Mouse (Mus musculus) c-Kit-positive CD71-positive TER-119-negative erythroid progenitor cells, embryonic 14.5 days (primary cell): ENCODE results near the gene Ap2b1.
"Not testable (repeated sequence)": the region's sequence is repeated elsewhere in the genome, so short reads cannot be mapped to it uniquely, and the experiment has no call there.

Experiments
- DNase-seq: peaks from one replicate; pipeline ENCODE4 v3.0.0-alpha.2; 2013; ENCODE audit warnings: low read depth

Gene Ap2b1

GRCm38 (mm10) chr11:83298225-83299195, at the start of gene Ap2b1:
TSS of gene Ap2b1 (plus strand) at chr11:83299024.
- peak; percentile 89 for DNase-seq

GRCm38 (mm10) chr11:83257211-83257610, 41.6 kb upstream of the Ap2b1 start:
- DNase-seq: not testable (repeated sequence)

GRCm38 (mm10) chr11:83262673-83263072, 36.2 kb upstream of the Ap2b1 start:
- DNase-seq: peak; percentile 73

GRCm38 (mm10) chr11:83263146-83263545, 35.7 kb upstream of the Ap2b1 start:
- peak; percentile 50 for DNase-seq

GRCm38 (mm10) chr11:83270842-83271150, 28.0 kb upstream of the Ap2b1 start:
- DNase-seq: no peak

DNA sequence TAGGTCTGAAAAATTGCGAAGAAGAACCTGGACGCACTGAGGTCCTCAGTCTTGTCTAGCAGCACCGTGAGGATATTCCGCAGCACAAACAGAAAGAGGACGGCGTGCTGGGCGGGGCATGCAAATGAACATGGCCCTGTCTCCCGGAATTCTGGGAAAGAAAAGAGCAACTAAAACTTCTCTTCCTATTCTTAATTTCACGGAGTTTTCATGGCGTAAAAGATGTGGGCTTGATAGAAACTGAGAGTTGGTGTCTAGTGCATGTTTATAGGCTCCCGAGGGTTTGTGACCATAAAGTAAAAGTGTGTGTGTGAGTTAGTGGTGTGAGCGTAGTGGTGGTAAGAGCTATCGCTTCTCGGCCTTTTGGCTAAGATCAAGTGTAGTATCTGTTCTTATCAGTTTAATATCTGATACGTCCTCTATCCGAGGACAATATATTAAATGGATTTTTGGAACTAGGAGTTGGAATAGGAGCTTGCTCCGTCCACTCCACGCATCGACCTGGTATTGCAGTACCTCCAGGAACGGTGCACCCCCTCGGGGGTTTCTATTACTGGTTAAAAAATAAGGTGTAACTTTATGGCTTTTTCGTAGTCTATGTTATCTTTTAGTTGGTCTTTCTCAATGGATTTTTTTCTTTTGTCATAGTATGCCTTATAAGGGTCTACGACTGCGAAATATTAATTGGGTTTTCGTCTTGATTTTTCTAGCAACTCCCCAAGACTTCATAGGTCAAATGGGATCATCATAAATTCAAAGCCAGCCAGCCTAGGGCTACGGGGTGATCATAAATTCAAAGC, 27.5 kb upstream of the Ap2b1 start:
- DNase-seq: peak; percentile 76

GRCm38 (mm10) chr11:83271951-83272843, 26.6 kb upstream of the Ap2b1 start:
- peak; percentile 57 for DNase-seq

DNA sequence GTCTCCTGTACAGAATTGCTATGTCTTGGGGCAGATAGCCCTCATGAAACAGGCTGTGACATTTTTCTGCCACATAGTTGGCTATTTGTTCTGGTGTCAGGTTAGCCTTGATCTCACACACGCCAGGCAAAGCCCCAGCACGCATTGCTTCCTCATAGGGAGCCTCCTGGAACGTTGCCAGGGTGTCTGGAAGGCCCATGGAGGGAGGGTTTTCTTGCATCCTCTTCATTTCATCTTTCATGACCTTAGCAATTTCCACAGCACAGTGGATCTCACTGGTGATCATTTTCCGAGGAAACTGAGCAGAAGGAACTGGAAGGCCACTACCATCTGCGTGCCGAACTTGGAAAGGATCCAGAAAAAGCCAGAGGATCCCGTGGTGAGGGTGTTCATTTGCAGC, 22.6 kb upstream of the Ap2b1 start:
- DNase-seq: no peak

GRCm38 (mm10) chr11:83279024-83279423, 19.8 kb upstream of the Ap2b1 start:
- no peak for DNase-seq

GRCm38 (mm10) chr11:83279691-83280090, 19.1 kb upstream of the Ap2b1 start:
- no peak for DNase-seq

DNA sequence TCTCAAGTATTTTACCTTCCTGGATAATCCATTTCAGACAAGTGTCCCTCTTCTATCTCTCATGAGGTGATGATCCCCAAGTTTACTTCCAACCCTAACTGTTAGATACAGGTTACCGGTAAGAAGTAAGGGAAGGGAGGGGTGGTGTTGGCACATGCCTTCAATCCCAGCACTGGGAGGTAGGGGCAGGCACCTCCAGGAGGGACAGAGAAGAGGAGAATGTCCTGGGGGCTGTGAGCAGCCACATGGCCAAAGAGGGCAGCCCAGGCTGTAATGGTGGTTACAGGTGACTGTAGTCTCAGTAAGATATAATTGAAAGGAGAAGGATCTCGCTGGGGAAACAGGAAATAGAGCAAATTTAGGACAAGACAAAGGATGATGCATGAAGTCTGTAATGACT, 16.7 kb upstream of the Ap2b1 start:
- no peak for DNase-seq

DNA sequence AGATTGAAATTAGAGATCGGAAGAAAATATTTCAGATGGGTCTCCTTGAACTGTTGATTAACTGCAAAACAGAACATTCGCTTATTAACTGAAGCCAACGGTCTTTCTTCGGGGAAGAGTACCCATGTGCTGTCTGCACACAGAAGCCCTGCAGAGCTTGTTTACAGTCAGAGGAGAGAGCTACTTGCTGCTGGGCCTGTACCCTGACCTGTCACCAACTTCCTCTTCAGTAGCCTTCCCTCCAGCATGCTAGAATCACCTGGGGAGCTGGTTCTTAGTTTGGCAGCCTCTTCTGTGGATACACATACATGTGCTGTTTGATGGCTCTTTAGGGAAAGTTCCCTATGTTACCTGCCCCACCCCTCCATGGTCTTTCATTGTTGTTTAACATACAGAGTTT, 13.2 kb upstream of the Ap2b1 start:
- DNase-seq: no peak

DNA sequence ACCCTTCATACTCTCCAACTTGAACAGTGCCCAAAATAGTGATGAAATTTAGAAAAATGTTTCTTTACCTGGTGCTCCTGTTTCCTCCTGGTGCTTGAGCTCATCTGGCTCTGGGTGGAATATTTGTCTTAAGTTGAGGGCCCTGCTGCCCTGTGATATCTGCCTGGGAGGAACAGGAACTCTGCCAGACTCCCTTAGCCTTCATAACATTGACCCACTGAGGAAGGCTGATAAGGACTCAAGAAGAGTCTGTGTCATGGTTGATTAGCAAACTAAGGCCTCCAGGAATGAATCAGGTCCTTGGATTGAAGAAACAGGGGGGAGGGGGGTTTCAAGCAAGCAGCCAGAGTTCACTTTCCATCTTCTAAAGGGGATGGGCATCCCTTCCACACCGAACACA, 12.3 kb upstream of the Ap2b1 start, which contains the start of gene Slfn14:
Slfn14 (minus strand) TSS at position 161 of the 400 bp plus-strand sequence.
- peak; percentile 83 for DNase-seq

DNA sequence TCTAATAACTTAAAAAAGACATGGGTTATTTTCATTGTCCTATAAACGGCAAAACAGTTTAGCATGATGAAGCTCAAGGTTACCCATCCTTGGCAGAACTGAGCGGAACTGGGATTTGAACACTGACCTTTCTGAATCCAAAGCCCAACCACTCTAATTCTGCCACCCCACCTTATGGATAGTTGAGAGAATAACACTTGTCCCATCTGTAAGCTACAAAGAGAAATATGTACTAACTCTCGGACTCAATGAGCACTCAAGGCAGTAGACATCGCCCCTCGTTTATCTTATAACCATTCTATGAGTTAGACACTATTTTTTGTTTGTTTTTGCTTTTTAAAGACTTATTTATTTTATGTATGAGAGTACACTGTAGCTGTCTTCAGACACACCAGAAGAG, 9.8 kb upstream of the Ap2b1 start:
- no peak for DNase-seq

DNA sequence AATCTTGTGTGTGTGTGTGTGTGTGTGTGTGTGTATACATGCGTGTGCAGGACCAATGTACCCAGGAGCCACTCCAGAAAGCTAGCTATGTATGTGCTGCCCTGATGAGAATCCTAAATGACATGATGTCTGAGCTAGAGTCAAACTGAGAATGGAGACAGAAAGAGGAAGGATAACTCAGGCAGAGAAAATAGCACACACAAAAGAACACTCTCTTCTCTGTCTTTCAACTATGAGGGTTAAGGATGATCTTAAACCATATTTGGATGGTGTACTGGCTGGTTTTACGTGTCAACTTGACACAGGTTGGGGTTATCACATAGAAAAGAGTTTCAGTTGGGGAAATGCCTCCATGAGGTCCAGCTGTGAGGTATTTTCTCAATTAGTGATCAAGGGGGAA, 9.2 kb upstream of the Ap2b1 start:
- DNase-seq: no peak

DNA sequence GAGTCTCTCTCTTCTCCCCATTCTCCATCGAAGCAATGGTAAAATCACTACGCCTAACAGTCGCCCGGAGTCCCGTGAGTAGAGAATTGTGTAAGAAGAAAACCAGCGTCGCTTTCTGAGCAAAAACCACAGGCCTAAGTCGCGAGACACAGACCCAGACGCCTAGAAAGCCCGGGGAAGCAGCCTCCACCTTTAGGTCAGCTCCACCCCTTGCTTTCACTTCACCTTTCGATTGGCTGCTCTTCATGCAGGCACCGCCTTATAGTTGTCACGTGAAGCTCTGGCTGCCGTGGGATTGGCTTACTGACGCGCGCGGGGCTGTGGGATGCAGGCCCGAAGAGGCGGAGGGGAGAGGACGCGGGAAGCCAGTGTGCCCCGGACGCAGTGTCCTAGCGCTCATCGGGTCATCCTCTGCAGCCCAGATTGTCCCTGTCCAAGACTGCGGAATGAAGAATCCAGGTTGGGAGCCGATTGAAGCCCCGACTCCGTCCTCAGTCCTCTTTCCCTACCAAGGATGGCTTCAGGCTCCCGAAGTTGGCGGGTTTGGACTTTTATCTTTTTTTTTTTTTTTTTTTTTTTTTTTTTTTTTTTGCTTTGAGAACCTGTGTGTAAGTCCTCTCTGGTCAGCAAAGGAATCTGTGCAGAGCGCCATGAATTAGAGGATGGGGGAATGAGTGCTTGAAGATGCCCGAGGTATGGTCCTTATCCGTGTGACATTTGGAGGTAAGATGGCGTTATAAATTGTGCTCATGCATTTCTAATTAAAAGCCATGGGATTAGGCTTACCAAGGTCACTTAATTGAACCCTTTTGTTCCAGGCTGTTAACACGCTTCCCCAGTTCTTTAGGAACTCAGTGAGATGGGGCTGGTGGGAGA, 7.2 kb upstream of the Ap2b1 start:
- DNase-seq: peak; percentile 94

DNA sequence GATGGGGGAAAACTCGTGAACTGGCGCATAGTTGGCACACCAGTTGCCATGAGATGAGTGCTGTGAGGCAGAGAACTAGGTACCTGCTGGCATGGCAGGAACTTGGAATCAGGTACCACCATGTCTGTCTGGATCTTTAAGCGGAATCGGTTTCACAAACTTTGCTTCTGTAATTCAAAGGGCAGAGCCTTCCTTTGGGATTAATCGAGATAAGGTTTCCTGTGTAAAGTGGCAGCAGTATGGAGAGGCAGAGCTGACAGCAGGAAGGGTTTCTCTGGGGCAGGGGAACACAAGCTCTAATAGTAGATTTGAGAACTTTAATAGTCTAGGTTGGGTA, 6.6 kb upstream of the Ap2b1 start:
- no peak for DNase-seq

DNA sequence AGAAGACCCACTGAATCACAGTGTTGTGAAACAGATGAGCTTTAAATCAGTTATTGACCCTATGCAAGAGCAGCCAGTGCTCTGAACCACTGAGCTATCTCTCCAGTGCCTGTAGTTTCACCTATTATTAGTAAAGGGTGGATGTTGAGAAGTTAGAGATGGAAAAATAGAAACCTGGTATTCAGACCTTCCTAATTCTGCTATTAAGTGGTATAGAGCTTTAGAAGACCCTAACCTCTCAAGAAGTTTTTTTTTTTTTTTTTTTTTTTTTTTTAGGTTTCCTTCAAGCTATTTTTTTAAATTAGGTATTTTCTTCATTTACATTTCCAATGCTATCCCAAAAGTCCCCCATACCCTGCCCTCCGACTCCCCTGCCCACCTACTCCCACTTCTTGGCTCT, 5.6 kb upstream of the Ap2b1 start:
- no peak for DNase-seq

GRCm38 (mm10) chr11:83294133-83294532, 4.7 kb upstream of the Ap2b1 start:
- DNase-seq: no peak

- peak; percentile 46 for DNase-seq
Observed at GRCm38 (mm10) chr11:83297816-83298215, 1.0 kb upstream of the Ap2b1 start.

DNA sequence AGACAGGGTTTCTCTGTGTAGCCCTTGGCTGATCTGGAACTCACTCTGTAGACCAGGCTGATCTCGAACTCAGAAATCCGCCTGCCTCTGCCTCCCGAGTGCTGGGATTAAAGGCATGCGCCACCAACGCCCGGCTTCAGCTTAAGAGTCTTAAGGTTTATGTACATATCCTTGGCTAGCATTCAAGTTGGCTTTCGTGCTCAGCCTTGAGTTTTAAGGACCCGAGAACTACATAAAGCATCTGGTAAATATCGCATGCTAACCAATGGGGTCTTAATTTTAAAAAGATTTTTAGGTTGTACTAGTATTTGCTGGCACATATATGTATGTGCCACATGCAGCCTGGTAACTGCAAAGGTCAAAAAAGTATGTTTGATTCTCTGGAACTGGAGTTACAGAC, 900 bp downstream of the Ap2b1 start:
- no peak for DNase-seq
